Mouse (Mus musculus) limb, embryonic 14.5 days (tissue): ENCODE measurements at regions not wholly inside any gene's neighbourhood (a gene's known extent, or its start where the extent isn't known, plus 50 kb on each side); places are given as distances from the start of the nearest gene placed in this dataset.

ENCODE experiments used
- ATAC-seq: fragments of 200-750 bp; cut with Nextera tagmentation; 2 replicates; pipeline ENCODE4 v1.8.0; 2017; ENCODE audit warnings: low read depth, moderate number of reproducible peaks, moderate TSS enrichment; ENCODE audit not compliant: low FRiP score
- DNase-seq: peaks from one replicate; pipeline ENCODE4 v3.0.0-alpha.2; 2015; ENCODE audit warnings: low spot score
- H3K27ac ChIP-seq: fragments of 300-500 bp; sonication (generic); replicated peaks from 2 replicates; pipeline ENCODE4 v1.5.1; 2014; ENCODE audit warnings: low read depth, mild to moderate bottlenecking, low read length, moderate library complexity, mixed read lengths
- H3K27me3 ChIP-seq: fragments of 300-500 bp; sonication (generic); 2 replicates; pipeline ENCODE4 v1.6.1; 2014; ENCODE audit warnings: low read length, mixed read lengths; ENCODE audit not compliant: control insufficient read depth, insufficient read depth
- H3K36me3 ChIP-seq: fragments of 300-500 bp; sonication (generic); 2 replicates; pipeline ENCODE4 v1.6.1; 2014; ENCODE audit warnings: mild to moderate bottlenecking, low read length, moderate library complexity, mixed read lengths; ENCODE audit not compliant: control insufficient read depth, insufficient read depth
- H3K4me1 ChIP-seq: fragments of 300-500 bp; sonication (generic); 2 replicates; pipeline ENCODE4 v1.6.1; 2014; ENCODE audit warnings: antibody characterized with exemption, low read length, mixed read lengths; ENCODE audit not compliant: control insufficient read depth, insufficient read depth
- H3K4me2 ChIP-seq: fragments of 300-500 bp; sonication (generic); replicated peaks from 2 replicates; pipeline ENCODE4 v1.6.1; 2014; ENCODE audit warnings: low read depth, mild to moderate bottlenecking, low read length, moderate library complexity; ENCODE audit not compliant: severe bottlenecking
- H3K4me3 ChIP-seq: fragments of 300-500 bp; sonication (generic); replicated peaks from 2 replicates; pipeline ENCODE4 v1.5.1; 2014; ENCODE audit warnings: low read length
- H3K9ac ChIP-seq: fragments of 300-500 bp; sonication (generic); 2 replicates; pipeline ENCODE4 v1.6.1; 2014; ENCODE audit warnings: mild to moderate bottlenecking, low read depth, low read length, moderate library complexity; ENCODE audit not compliant: severe bottlenecking
- H3K9me3 ChIP-seq: fragments of 300-500 bp; sonication (generic); 2 replicates; pipeline ENCODE4 v1.6.1; 2016; ENCODE audit warnings: low read length; ENCODE audit not compliant: control insufficient read depth
- POLR2A ChIP-seq: fragments of 200-500 bp; IDR thresholded peaks from 2 replicates; pipeline ENCODE4 v1.8.0; 2012; ENCODE audit warnings: inconsistent platforms, mild to moderate bottlenecking, moderate library complexity, borderline replicate concordance; ENCODE audit not compliant: insufficient read depth, insufficient read length; ENCODE audit errors: extremely low read depth
- WGBS: fragments of 180-500 bp; shearing (Covaris S2); extraction: QIAGEN DNeasy Blood & Tissue Kit; methylation state at CpG from one replicate; pipeline ENCODE4 v1.1.7; 2014; 5-methylcytosine and 5-hydroxymethylcytosine counted together

DNA sequence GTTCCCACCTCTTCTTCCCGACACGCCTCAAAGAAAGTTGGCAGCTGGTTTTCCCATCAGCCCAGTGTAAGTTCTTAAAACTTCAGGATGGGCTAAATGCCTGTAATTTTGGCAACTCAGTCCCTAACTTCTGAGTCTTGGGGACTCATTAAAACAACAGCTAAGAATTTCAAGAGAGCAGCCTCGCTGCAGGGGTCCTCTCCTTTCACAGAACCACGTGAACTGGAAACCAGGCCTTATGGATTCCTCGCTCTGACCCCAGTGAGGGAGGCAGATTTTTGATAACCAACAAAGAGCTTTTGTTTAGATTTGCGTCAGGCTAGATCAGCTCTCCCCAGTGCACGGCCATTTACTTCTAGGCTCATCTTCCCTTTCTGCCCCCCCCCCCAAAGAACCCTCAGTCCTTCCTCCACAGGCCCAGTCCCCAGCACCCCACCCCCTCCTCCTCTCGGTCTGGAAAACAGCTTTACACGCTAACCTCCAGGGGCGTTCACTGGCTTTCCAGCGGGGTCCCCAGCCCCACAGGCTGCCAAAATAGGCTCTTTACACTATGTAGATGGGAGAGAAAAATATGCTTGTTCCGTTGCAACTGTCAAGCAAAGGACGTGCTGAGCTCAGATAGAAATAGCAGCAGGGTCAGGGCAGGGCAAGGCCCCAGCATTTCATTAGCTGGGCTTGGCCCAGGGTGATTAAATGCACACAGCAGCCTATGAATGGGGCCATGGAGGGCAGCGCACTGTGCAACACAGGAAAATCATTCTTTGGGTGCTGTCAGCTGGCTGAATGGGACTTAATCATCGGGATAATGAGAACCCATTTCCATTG lies 233.5 kb downstream of the Zfp36l1 start:
- Histone ChIP-seq H3K36me3 (no peaks in the 10 kb centered on the region), H3K4me3 (no peak overlapping the region), H3K4me1 (peaks cover 43% of the 10 kb centered on the region), H3K9ac (no peak overlapping the region), H3K27ac (peak overlapping the region; percentile 80), H3K27me3 (no peaks in the 10 kb centered on the region), H3K9me3 (no peaks in the 10 kb centered on the region), H3K4me2 (no peak overlapping the region)
- DNase-seq (peak; percentile 56), ATAC-seq (peak; percentile 86)
- WGBS = 13% methylated on average over 15 of the region's 15 CpGs
- no peak for TF ChIP-seq POLR2A

DNA sequence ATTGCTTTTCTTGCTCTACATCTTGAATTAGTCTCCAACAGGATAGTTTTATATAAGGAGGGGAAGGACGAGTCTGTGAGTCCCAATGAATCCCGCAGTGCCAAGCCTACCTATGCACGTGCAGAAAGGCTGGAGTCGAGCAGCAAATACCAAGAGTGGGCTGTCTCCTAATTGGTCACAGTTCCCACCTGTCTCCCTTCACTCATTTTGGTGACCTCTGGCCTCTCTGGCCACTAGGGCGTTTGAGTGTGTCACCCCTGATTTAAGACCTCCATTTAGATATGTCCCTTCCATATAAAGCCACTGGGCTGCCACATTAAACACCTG lies 234.1 kb downstream of the Zfp36l1 start:
- no peak overlapping the region for H3K9ac ChIP-seq
- WGBS = 27% methylated on average over 5 of the region's 5 CpGs
- H3K27me3 ChIP-seq = no peaks in the 10 kb centered on the region
- DNase-seq (no peak), ATAC-seq (no peak)
- H3K4me3 ChIP-seq = no peak overlapping the region
- H3K9me3 ChIP-seq = no peaks in the 10 kb centered on the region
- TF ChIP-seq POLR2A = no peak
- 0 out of 2 replicates have a peak overlapping the region, but pooled peaks have one; percentile 80 for H3K27ac ChIP-seq
- H3K4me2 ChIP-seq = no peak overlapping the region
- H3K36me3 ChIP-seq = no peaks in the 10 kb centered on the region
- peaks cover 43% of the 10 kb centered on the region for H3K4me1 ChIP-seq

DNA sequence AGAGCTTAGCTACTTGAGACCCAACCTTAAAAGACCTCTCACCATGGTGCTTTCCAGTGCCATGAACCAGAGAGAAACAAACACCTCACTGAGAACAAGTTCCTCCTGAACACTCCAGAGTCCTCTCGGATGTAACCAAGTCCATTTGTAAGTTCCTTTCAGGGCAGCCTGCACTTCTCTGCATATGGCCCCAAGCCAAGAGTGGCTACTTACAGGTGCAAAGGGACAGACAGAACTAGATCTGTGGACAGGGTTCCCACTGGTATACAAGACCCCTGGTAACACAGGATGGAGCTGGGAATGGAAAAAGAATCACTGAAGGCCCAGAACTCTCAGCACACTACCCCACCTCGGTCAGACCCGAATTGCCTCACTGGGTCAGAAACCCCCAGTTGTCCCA lies 234.7 kb downstream of the Zfp36l1 start:
- H3K9ac ChIP-seq = no peak overlapping the region
- peaks cover 43% of the 10 kb centered on the region for H3K4me1 ChIP-seq
- DNase-seq (no peak), ATAC-seq (no peak)
- H3K36me3 ChIP-seq = no peaks in the 10 kb centered on the region
- 0 out of 2 replicates have a peak overlapping the region, but pooled peaks have one; percentile 21 for H3K27ac ChIP-seq
- H3K4me3 ChIP-seq = no peak overlapping the region
- no peaks in the 10 kb centered on the region for H3K27me3 ChIP-seq
- no peak overlapping the region for H3K4me2 ChIP-seq
- 74% methylated on average over 3 of the region's 3 CpGs for WGBS
- no peak for TF ChIP-seq POLR2A
- H3K9me3 ChIP-seq = no peaks in the 10 kb centered on the region

DNA sequence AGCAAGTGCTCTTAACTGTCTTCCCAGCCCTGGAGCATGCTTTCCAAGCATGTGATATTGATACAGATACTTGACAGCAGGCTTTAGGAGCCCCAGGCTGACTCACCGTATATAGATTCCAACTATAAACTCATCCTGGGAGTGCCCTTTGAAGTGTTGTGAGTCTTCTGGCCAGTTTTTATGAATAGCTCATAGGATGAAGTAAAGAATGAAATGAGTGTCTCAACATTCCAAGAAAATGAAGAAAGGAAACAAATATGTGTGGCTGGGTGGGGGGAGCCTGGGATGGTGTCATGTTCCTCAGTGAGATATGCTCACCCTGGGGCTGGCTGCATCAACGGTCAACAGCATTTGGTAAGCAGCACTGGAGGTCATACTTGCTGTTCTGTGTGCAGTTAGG lies 238.5 kb downstream of the Zfp36l1 start:
- ATAC-seq = no peak
- no peak for DNase-seq

DNA sequence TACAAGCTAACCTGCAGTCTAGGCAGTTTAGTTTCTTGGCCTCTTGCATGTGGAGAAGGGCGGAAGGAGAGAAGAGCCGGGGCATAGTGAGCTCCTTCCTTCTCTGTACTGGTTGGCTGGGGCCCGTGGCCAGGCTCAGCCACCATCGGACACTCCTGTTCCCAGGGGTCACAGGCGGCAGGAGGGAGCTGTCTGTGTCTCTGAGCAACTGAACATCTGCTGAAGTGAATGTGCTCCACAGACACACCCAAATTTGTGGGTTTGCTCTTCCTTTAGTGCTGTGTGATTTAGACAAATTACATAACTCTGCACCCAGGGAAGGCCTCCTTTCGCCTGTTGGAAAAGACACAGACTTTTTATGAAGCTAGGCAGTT lies 247.6 kb downstream of the Zfp36l1 start:
- H3K4me2 ChIP-seq = no peak overlapping the region
- WGBS = 43% methylated on average over 6 of the region's 6 CpGs
- no peak for TF ChIP-seq POLR2A

More for the DNA sequence above, 238.5 kb downstream of the Zfp36l1 start:
- Histone ChIP-seq H3K27me3 (no peaks in the 10 kb centered on the region), H3K4me2 (no peak overlapping the region), H3K36me3 (no peaks in the 10 kb centered on the region), H3K9me3 (no peaks in the 10 kb centered on the region), H3K27ac (0 out of 2 replicates have a peak overlapping the region, but pooled peaks have one; percentile 20), H3K9ac (no peak overlapping the region), H3K4me1 (peaks cover 16% of the 10 kb centered on the region), H3K4me3 (no peak overlapping the region)
- 35% methylated on average over 2 of the region's 2 CpGs for WGBS
- TF ChIP-seq POLR2A = no peak

More for the DNA sequence above, 247.6 kb downstream of the Zfp36l1 start:
- Histone ChIP-seq H3K27me3 (no peaks in the 10 kb centered on the region), H3K27ac (peak overlapping the region; percentile 64; the same call in 1 of the 2 replicates), H3K9me3 (peaks cover 5% of the 10 kb centered on the region; the same call in 1 of the 2 replicates), H3K36me3 (no peaks in the 10 kb centered on the region), H3K4me3 (no peak overlapping the region), H3K4me1 (peaks cover 15% of the 10 kb centered on the region), H3K9ac (no peak overlapping the region)
- DNase-seq (no peak), ATAC-seq (no peak)
